Mouse (Mus musculus): ENCODE measurements around the gene Tmc5. TPM values are rescaled to one million over a fixed set of nuclear protein-coding genes. Genes with fewer than 3 reads are reported as not detected.

The Tmc5 gene
- polyA plus RNA-seq (2012), result not detected in 2 replicates

GRCm38 (mm10) chr7:118597201-118597600, at the start of gene Tmc5:
Gene Tmc5 (plus strand): TSS chr7:118597297.

DNA sequence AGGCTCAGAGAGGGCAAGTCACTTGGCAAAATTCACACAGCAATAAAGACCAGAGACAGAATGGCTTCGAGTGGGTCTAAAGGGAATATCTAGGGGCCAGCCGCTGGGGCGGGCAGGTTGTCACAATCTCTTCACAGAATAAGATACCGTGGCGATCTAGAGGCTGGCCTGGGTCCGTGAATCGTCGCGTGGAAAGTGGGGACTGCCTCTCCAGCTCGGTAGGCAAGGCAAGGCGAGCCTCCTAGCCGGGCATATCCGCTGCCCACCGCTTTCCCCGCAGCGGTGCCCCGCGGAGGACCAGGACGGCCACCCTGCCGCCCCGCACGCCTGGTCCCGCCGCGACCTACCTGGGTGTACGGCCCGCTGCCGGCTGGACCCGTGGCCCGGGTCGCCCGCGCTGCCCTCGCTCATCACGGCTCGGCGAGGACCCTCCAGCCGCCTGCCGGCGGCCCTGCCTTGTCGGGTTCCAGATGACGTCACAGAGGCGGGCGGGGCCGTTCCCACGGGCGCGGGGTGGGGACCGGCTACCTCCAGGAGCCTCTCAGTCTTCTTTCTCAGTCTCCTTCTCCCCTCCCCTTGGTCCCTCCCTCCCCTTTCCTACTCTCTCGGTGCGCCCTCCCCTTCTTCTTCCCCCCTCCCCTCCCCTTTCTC, 12.7 kb upstream of the Tmc5 start, which contains the start of gene Tmc7:
Gene Tmc7 (minus strand): TSS at position 480 of the 651 bp plus-strand sequence.

GRCm38 (mm10) chr7:118705101-118705961, 108.2 kb downstream of the Tmc5 start, which contains the start of gene Gde1:
Gene Gde1 (minus strand): TSS chr7:118705778.

GRCm38 (mm10) chr7:118712228-118713173, 115.4 kb downstream of the Tmc5 start, which contains the start of gene Ccp110:
Gene Ccp110 (plus strand): TSS chr7:118712552.

Other genes starting within 250 kb of the Tmc5 start
- gene Syt17, start 149.1 kb upstream of the Tmc5 start, polyA plus RNA-seq (2012), result not detected in 2 replicates
- 12.1 and 14.7 TPM in 2 replicates for gene Itpripl2, start 105.3 kb upstream of the Tmc5 start, polyA plus RNA-seq (2012)
- gene Coq7, start 63.9 kb upstream of the Tmc5 start, polyA plus RNA-seq (2012), result 30.6 and 32.4 TPM in 2 replicates
- 0.04 and 0.05 TPM in 2 replicates for gene Tmc7, start 12.6 kb upstream of the Tmc5 start, polyA plus RNA-seq (2012)
- 26.9 and 28.5 TPM in 2 replicates for gene Gde1, start 108.5 kb downstream of the Tmc5 start, polyA plus RNA-seq (2012)
- 0.88 and 1.6 TPM in 2 replicates for gene Ccp110, start 115.3 kb downstream of the Tmc5 start, polyA plus RNA-seq (2012)
- gene Vps35l, start 142.9 kb downstream of the Tmc5 start, polyA plus RNA-seq (2012), result 12.0 and 12.9 TPM in 2 replicates